Mouse (Mus musculus) thymus, adult 18-20 months (tissue): ENCODE measurements around the gene Man2a2.
A peak's percentile ranks its signal among the peaks of the same experiment; 100 is the strongest.
"Not testable (repeated sequence)": the region's sequence is repeated elsewhere in the genome, so short reads cannot be mapped to it uniquely, and the experiment has no call there.

Experiments used
- DNase-seq, 2 experiments: peaks; one replicate each; pipeline ENCODE4 v3.0.0; 2022; ENCODE audit warnings: mixed read lengths in 2 of 2

Man2a2 gene

DNA sequence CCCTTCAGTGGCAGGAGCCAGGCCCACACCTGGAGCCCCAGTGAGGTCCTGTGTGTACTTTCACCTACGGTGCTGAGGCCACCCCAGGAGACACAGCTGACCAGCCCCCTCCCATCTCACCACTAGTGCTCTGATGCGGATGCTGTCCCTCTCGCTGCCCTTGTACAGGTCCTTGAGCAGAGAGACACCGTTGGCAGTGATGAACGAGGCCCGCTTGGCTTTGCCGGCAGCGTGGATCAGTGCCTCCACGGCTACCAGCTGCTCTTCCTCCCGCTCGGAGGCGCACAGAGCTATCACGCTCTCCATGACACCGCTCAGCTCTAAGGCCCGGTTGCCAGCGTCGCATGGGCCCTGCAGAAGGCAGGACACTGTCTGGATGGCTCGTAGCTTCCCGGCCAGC is 39.7 kb downstream of the Man2a2 start:
- no peak for DNase-seq

DNA sequence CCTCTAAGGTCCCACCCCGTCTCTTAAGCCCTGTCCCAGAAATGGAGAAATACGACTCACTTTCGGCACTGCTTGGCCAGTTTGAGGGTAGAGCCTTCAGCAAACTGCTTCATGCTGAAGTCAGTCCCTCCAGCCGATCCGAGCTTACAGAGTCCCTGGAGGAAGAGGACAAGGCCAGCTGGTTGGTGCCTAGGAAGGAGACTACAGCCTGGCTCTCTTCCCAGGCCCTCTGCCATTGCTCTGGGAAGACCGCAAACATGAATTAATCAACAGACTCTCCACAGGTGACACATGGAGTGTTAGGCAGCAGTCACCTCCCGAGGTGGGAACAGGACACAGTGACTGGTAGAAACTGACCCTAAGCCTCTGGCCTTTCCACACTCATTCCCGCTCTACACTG is 40.9 kb downstream of the Man2a2 start:
- no peak for DNase-seq

DNA sequence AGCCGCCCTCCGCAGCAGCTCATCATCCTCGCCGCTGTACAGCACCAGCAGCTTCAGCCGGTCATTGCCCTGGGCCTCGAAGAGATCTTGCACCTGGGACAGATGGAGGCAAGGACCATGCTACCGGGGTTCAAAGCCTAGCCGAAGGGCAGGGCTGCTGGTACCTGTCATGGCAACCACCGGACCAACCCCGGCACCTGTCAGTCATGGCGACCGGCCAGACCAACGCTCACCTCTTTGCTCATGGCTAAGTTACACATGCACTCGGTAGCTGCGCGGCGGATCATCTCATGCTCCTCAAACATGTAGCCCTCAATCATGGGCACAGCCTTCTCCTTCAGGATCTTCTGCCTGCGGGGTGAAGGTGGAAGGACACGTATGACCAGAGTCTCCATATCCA is 45.1 kb downstream of the Man2a2 start:
- DNase-seq = no peak

DNA sequence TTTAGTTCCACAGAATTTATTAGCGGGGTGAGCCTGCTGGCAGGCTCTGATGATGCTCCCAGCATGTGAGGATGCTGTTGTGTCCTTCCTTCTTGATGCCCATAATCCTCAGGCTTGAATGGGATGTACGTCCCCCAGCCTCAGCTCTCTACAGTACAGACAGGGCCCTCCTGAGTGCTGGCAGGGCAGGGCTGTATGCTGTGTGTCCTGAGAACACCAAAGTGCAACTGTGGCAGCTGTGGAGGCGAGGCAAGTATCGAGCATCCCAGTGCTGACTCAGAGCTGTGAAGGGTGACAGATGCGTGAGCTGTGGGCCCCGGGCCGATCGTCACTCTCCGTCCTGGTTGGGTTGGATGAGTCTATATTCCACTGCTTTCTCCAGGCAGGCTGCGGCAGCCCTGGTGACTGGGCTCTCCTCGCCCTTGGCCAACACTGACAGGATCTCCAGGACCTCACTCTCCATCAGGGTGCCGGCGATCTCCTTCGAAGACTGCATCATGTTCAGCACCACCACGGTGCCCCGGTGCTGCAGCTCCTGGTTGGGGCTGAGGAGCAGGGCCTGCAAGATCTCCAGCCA is 45.8 kb downstream of the Man2a2 start:
- DNase-seq = no peak

DNA sequence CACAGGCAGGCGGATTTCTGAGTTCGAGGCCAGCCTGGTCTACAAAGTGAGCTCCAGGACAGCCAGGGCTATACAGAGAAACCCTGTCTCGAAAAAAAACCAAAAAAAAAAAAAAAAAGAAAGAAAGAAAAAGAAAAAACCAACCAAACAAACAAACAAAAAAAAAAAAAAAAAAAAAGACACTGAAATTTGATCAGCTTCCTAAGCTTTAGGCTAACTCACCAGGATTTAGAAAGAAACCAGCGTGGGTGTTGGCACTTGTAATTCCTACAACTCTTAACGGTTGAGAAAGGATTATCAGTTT is 46.4 kb downstream of the Man2a2 start:
- DNase-seq = not testable (repeated sequence)

DNA sequence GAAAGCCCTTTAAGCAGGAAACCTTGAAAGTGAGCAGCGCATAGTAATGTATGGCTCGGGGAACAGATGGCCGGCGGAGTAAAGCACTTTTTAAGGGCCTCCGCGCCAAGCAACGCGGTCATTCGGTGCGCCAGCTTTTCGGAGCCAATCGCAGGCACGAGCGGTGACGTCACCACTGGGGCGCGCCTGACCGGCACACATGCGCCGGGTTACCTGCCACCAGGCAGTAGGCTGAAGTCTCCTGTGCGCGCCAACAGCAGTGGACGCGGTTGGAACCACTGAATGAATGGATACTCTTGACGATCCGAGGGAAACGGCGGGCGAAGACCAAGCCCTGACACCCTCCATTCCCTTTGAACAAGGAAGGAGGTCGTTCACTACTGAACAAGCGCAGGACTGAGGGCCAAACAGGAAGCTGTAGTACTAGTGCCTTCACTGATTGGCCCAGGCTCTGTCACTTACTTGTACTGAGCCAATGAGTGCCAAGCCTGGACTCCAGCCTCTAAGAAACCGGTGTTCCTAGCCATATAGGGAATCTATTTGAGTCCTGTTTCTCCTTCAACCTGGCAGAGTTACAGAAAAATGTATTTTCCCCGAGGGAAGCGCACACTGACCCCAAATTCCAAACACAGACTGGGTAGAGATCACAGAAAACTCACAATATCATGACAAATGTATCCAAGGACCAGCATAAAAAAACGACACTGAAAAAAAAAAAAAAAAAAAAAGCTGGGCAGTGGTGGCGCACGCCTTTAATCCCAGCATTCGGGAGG is 46.9 kb downstream of the Man2a2 start, which contains the start of gene Rccd1:
Gene Rccd1 (minus strand): TSS at position 412 of the 773 bp plus-strand sequence.
- DNase-seq = peak; percentile 78 to 85

DNA sequence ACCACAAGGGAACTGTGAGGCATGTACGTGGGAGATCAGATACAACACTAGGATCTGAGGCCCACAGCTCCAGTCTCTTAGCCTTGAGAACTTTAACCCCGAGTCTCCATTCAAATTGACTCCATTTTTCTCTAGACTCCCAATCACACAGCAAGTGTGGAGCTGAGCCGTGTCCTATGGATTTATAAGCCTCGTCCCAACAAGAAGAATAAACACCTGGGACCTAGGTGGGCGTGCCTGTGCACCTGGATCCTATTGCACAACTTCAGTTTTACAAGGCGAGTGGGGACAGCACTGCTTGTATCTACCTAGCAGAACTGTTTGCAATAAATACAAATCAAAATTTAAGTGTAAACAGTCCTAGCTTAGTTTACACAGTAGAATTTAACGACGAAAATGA is 47.8 kb downstream of the Man2a2 start:
- DNase-seq = no peak

DNA sequence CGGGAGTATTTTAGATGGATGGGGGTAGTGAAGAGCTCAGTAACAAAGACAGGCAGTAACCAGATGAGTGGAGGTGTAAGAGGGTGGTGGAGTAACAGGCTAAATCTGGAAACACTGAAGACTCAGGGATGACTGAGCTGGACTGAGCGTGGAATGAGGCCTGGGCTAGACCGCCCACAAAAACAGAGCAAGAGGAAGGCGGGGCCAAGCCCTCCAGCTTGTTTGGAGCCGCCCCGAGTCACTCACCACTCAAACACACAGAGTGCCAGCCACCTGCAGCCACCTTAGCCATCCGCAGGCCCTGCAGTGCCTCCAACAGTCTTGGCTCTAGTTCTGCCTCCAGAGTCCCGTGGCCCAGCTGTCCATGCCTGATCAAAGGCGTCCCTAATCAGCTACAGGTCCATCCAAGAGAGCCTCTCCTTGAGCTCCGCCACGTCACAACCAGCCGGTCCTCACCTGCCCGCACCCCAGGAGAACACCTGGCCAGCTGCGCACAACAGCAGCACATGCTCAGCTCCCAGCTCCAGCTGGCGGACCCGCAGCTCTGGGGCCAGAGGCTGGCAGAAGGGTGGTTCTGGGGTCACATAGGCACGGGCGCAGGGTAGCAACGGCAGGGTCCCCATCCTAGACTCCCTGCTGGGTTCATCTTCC is 51.2 kb downstream of the Man2a2 start:
- no peak for DNase-seq

DNA sequence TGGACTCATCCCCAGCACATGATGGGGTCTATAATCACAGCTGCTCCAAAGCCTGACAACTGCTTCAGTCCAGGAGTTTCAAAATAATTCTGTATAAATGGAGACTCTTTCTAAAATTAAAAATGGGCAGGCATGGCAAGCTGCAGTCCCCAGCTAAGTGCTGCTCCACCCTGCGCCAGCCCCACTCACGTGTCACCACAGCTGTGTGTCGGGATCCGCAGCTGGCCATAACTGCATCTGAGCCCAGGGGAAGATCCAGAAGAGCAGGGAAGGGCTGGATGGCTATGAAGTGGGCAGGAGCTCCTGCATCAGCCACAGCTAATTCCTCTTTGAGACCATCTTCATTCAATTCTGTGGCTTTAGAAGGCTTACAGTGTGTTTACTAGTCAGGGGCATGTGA is 52.5 kb downstream of the Man2a2 start:
- no peak for DNase-seq

DNA sequence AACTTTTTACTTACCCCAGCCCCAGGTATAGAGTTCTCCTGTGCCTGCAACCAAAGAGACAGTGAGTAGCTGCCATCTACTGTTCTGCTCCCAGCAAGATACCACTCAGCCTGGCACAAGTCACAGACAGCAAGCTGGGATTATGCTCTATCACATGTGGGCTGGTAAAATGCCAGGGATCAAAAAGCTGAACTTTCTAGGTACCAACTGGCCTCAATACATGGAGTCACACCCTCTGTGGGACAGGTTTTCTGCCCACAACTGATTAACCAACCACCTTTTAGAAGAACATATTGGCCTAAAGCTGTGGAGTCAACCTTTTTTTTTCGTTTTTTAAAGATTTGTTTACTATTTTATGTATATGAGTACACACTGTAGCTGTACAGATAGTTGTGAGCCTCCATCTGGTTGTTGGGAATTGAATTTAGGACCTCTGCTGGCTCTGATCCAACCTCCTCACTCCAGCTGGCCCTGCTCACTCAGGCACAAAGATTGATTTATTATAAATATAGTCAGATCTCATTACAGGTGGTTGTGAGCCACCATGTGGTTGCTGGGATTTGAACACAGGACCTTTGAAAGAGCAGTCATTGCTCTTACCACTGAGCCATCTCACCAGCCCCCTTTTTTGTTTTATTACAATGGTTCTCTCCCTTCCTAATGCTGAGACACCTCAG is 53.6 kb downstream of the Man2a2 start:
- DNase-seq = no peak

DNA sequence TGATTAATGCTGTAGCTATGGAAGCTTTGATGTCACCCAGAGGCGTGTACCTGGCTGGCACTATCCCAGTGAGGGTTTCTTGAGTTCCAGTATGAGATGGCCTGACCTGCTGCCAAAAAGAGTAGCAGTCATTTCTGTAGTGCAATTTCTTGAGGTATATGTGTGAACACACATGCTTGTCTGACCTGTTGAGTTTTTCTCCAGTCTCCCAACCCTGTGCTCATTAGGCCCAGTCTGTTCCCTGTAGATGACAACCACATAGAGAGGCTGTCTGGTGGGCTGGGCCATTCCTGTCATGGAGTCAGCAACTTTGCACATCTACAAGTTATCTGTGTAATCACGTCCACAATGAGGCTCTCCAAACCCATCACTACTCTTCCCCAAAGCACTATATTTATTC is 55.4 kb downstream of the Man2a2 start:
- no peak for DNase-seq

DNA sequence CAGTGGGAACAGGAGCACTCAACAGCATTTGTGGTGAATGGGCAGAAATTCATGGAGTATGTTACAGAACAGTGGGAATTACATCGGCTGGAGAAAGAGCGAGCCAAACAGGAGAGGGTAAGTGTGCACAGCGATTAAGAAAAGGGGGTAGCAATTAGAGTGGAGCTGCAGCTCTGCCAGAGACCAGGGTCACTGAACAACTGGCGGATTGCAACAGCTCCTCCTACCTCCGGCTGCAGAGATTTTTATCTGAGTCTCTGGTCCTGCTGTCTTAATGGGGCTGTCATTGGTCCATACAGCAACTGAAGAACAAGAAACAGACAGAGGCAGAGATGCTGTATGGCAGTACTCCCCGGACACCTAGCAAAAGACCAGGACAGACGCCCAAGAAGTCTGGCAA is 60.4 kb downstream of the Man2a2 start:
- DNase-seq = no peak

DNA sequence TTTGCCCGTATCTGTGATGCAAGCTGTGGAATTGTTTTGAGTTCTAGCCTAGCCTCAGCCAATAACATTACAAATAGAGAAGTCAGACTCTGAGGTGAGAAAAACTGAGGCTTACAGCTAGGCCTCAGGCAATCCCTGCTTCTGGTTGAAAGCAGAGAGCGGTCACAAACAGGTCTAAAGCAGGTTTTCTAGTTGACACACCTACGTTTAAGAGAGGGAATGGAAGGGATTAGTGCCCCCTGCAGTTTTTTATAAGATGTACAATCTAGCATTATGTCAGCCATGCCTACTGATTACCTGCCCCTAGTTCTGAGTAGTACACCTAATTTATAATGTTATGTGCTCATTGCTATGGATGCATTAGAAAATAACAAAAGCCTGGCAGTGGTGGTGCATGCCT is 63.4 kb downstream of the Man2a2 start:
- no peak for DNase-seq

DNA sequence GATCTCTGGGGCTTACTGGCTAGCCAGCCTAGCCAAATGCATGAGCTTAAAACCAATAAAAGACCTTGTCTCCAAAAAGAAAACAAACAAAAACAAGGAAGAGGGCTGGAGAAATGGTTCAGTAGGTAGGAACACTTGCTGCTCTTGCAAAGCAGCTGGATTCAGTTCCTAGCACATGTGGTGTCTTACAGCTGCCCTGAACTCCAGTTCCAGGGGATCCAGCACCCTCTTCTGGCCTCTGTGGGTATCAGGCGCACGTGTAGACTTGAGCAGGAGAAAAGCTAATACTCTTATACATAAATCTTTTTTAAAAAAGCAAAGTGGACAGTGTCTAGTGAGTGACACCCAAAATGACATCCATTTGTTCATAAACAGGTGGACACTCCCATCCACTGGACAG is 69.7 kb downstream of the Man2a2 start:
- DNase-seq = no peak

DNA sequence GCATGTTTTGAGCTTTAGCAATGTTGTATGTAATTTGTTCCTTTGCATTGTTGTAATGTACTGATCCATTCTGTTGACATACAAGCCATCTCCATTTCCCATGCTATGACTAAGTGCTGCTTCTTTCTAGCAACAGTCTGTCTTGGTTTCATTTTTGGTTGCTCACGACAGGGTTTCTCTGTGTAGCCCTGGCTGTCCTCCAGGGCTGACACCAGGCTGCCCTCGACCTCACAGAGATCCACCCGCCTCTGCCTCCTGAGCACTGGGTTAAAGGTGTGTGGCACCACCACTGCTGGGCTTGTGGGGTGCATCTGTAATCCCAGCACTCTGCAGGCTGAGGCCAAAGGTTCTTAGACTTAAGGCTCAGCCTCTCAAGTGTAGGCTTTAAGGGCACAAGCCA is 71.6 kb downstream of the Man2a2 start:
- DNase-seq = no peak
